Mouse (Mus musculus) neutrophil, adult 83 days (primary cell): ENCODE measurements around the gene Dera. TPM values are rescaled to one million over a fixed set of nuclear protein-coding genes. Genes with fewer than 3 reads are reported as not detected.

Experiments
- total RNA-seq, 2 experiments: library from RNA; stranded (reverse); gene quantifications; one replicate each; pipeline ENCODE4 v1.2.4; 2023

The Dera gene
- 10 to 100 TPM; 25.8 to 27.7 TPM for total RNA-seq

DNA sequence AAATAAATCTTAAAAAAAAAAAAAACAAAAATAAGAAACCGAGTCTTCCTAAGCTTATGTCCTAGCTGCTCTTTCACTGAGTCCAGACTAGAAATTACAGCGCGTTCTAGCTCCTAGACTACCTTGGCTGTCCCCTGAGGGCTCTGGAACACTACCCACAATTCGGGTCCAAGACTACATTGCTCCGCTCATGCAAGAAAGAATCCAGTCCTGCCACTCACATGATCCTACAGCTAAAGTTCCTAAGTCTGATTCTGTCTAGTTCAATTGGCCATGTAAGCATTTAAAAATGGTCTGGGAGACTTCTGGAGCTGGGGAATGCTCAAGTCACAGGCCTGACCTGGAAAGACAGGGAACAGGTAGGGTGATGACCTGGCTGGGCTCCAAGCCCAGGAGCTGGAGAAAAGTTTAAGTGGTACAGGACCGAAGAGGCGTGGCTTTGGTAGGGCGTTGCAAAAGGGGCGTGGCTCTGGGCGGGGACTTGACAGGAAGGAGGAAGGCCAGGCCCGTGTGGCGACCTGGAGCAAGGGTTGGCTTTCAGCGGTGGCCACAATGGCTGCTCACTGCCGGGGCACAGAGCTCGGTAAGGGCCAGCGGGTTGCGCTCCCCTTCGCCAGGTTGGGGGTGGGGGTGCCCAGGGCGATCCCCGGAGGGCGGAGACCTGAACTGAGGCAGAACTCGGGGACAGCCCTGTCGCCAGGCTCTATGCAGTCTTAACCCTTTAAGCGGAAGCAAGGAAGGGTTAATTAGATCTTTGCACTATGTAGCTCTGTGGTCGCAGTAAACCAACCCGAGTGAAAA is at the start of gene Dera:
TSS of gene Dera (plus strand) at position 491 of the 801 bp plus-strand sequence.

DNA sequence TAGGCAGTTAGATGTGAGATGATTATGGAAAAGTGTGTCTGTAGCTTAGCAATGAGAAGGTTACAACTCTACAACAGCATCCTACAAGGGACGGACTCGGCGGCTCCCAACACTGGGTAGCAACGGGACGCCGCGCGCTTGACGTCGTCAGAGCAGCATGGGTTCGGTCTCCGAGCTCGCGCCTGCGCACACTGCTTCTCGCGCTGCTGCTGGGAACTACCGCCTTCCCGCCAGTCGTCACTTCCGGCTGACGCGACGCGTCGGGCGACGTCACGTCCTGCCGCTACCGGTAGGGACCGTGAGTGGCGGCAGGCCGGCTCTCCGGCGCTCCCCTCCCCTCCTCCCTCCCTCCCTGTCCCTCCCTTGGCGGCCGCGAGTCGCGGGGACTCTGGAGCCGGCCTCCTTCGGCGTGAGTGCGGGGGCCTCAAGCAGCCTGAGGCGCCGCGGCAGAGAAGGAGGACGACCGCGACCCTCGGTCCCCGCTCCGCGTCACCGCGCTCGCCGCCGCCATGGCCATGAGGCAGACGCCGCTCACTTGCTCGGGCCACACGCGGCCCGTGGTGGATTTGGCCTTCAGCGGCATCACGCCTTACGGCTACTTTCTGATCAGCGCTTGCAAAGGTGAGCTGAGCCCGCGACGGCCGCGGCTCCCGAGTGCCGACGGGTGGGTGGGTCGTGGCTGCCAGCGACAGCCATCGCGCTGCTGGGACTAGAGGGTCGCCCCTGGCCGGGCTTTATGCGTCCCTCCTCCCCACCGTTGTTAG is 19.3 kb upstream of the Dera start, which contains the start of gene Strap:
TSS of gene Strap (plus strand) at position 233 of the 764 bp plus-strand sequence.

Other genes starting within 250 kb of the Dera start
- 1 to 10 TPM; 2.9 to 3.8 TPM for gene Eps8, start 99.7 kb upstream of the Dera start, total RNA-seq
- gene Strap, start 19.5 kb upstream of the Dera start, total RNA-seq = 10 to 100 TPM; 57.1 to 61.2 TPM